Mouse (Mus musculus) forebrain, postnatal 0 days (tissue): ENCODE measurements at regions not wholly inside any gene's neighbourhood (a gene's known extent, or its start where the extent isn't known, plus 50 kb on each side); places are given as distances from the start of the nearest gene placed in this dataset.

Experiments used
- ATAC-seq: fragments of 200-750 bp; cut with Nextera tagmentation; 2 replicates; pipeline ENCODE4 v1.8.0; 2017; ENCODE audit warnings: mild to moderate bottlenecking, moderate library complexity
- DNase-seq: peaks from one replicate; pipeline ENCODE4 v3.0.0-alpha.2; 2015
- H3K27ac ChIP-seq: fragments of 300-500 bp; sonication (generic); 2 replicates; pipeline ENCODE4 v1.5.1; 2014; ENCODE audit warnings: low read depth, mild to moderate bottlenecking, antibody characterized with exemption, low read length, moderate library complexity, mixed read lengths
- H3K27me3 ChIP-seq: fragments of 300-500 bp; sonication (generic); 2 replicates; pipeline ENCODE4 v1.6.1; 2014; ENCODE audit warnings: mild to moderate bottlenecking, low read length, mixed read lengths; ENCODE audit not compliant: insufficient read depth
- H3K36me3 ChIP-seq: fragments of 300-500 bp; sonication (generic); 2 replicates; pipeline ENCODE4 v1.6.1; 2014; ENCODE audit warnings: mild to moderate bottlenecking, moderate library complexity; ENCODE audit not compliant: insufficient read depth
- H3K4me1 ChIP-seq: fragments of 300-500 bp; sonication (generic); 2 replicates; pipeline ENCODE4 v1.6.1; 2014; ENCODE audit warnings: antibody characterized with exemption; ENCODE audit not compliant: insufficient read depth
- H3K4me2 ChIP-seq: fragments of 300-500 bp; sonication (generic); 2 replicates; pipeline ENCODE4 v1.6.1; 2014; ENCODE audit warnings: low read depth, mild to moderate bottlenecking, moderate library complexity
- H3K4me3 ChIP-seq: fragments of 300-500 bp; sonication (generic); 2 replicates; pipeline ENCODE4 v1.5.1; 2014; ENCODE audit warnings: low read depth, low read length, mixed read lengths
- H3K9ac ChIP-seq: fragments of 300-500 bp; sonication (generic); 2 replicates; pipeline ENCODE4 v1.6.1; 2014; ENCODE audit warnings: mild to moderate bottlenecking
- H3K9me3 ChIP-seq: fragments of 300-500 bp; sonication (generic); 2 replicates; pipeline ENCODE4 v1.6.1; 2016; ENCODE audit warnings: low read length
- CTCF ChIP-seq: sonication (generic); IDR thresholded peaks from 2 replicates; pipeline ENCODE4 v1.5.1; 2016; ENCODE audit warnings: antibody characterized with exemption, control low read depth, low read depth
- WGBS: fragments of 180-500 bp; shearing (Covaris S2); extraction: QIAGEN DNeasy Blood & Tissue Kit; methylation state at CpG from one replicate; pipeline ENCODE4 v1.1.7; 2014; 5-methylcytosine and 5-hydroxymethylcytosine counted together

DNA sequence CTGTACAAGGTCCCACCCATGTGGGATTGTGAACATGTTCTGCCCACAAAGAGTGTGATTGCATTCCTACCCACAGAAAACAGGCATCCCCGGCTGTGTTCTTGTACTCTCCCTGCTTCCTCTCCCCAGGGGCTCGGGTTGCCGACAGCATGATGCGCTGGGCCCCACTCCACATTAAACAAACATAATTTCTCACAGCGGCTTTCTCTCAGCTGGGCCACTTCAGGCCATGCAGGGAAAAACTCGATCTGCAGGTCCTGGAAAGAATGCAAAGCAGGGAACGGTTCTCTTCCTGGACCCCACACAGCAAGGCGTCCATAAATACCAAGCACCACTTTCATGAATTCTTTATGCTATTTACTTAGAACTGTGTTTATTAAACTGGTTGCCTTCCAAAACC is 152.7 kb upstream of the Fam19a5 start:
- Histone ChIP-seq H3K9ac (no peak overlapping the region), H3K4me2 (no peak overlapping the region), H3K4me1 (no peaks in the 10 kb centered on the region), H3K36me3 (no peaks in the 10 kb centered on the region), H3K27ac (no peak overlapping the region), H3K9me3 (no peaks in the 10 kb centered on the region), H3K27me3 (no peaks in the 10 kb centered on the region), H3K4me3 (no peak overlapping the region)
- no peak for DNase-seq
- no peak for ATAC-seq
- WGBS, result 51% methylated on average over 8 of the region's 8 CpGs
- TF ChIP-seq CTCF, result no peak

DNA sequence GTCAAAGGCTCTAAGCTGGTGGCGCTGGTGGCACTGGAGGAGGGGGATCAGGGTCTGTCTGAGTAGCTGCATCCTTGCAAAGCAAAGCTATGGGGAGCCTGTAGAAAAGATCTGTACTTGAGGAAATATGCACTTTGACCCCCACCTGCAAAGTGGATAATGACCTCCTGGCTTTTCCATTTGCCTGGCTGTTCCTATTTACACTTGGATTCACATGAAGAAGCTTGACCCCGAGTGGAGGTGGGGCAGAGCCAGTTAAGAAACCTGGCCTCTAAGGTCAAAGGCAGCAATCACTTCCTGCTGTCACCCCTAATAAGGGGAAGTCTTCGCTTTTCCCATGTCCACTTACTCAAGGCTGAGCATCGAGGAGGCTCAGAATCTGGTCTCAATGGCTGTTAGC is 145.7 kb upstream of the Fam19a5 start:
- no peaks in the 10 kb centered on the region for H3K4me1 ChIP-seq
- TF ChIP-seq CTCF, result no peak
- no peak overlapping the region for H3K4me3 ChIP-seq
- no peak for DNase-seq
- no peak overlapping the region for H3K27ac ChIP-seq
- no peak for ATAC-seq
- no peaks in the 10 kb centered on the region for H3K36me3 ChIP-seq
- H3K27me3 ChIP-seq, result no peaks in the 10 kb centered on the region
- no peak overlapping the region for H3K9ac ChIP-seq
- H3K9me3 ChIP-seq, result no peaks in the 10 kb centered on the region
- no peak overlapping the region for H3K4me2 ChIP-seq
- WGBS, result 78% methylated on average over 4 of the region's 4 CpGs

DNA sequence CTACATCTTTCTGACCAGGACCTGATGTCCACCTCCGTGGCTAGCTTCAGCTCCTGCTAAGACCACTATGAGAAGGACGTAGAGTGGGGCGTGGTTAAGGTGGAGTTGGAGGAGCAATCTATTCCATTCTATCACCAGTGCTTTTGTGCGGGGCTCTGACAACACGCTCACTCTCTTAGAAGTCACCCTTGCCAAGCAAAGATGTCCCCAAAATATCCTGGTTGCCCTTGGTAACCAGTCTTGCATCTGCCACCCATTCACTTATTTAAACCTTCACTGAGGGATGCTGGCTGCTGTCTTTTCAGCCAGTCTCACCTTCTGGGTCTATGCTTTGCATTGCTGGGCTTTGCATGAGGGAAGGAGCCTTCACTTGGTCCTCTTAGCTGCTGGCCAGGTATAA is 138.4 kb upstream of the Fam19a5 start:
- ATAC-seq (peak; percentile 29), DNase-seq (peak; percentile 50)
- H3K4me3 ChIP-seq, result no peak overlapping the region
- no peak overlapping the region for H3K9ac ChIP-seq
- H3K9me3 ChIP-seq, result no peaks in the 10 kb centered on the region
- H3K27me3 ChIP-seq, result no peaks in the 10 kb centered on the region
- H3K36me3 ChIP-seq, result no peaks in the 10 kb centered on the region
- WGBS, result 73% methylated on average over 5 of the region's 5 CpGs
- TF ChIP-seq CTCF, result no peak
- H3K27ac ChIP-seq, result peak overlapping the region; percentile 54; the same call in 1 of the 2 replicates
- H3K4me2 ChIP-seq, result no peak overlapping the region
- H3K4me1 ChIP-seq, result no peaks in the 10 kb centered on the region

DNA sequence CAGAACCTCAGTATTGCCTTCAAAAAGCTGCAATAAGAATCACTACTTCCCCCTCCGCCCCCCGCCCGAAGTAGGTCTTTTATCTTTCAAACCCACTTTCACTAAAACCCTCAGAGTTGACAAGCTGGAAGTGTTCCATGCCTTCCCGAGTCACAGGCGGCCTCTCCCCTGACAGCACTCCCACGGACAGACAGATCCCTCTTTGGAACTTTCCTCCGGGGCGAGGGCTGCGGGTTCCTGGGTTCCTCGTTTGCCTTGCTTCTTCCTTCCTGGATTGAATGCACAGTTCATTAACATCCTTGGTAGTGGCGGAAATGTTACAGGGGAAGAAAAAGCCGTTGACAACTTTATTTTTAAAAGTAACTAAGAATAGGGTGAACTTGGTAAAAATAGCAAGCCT is 132.1 kb upstream of the Fam19a5 start:
- WGBS, result 32% methylated on average over 12 of the region's 12 CpGs
- H3K27ac ChIP-seq, result no peak overlapping the region
- DNase-seq, result no peak
- no peaks in the 10 kb centered on the region for H3K9me3 ChIP-seq
- no peak for ATAC-seq
- no peak for TF ChIP-seq CTCF
- no peaks in the 10 kb centered on the region for H3K36me3 ChIP-seq
- no peak overlapping the region for H3K4me3 ChIP-seq
- no peak overlapping the region for H3K4me2 ChIP-seq
- H3K4me1 ChIP-seq, result no peaks in the 10 kb centered on the region
- H3K9ac ChIP-seq, result no peak overlapping the region
- no peaks in the 10 kb centered on the region for H3K27me3 ChIP-seq

DNA sequence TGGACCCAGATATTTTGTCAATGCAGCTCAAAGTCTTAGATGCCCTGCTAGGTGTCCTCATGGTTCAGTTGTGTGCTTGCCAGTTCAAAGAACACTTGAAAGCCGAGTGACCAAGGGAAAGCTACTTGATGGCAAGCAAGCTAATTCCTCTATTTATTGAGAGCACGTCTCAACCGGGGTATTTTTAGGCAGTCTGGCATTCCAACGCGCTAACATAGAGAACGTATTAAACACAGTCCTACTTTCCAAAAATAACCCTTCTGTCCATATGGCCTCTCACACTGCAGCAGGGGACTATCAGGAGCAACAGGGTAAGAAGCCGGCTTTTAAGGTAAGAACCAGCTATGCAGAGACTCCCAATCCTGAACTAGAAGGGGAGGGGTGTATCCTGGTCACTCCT is 128.1 kb upstream of the Fam19a5 start:
- ATAC-seq (no peak), DNase-seq (no peak)
- no peaks in the 10 kb centered on the region for H3K36me3 ChIP-seq
- H3K9ac ChIP-seq, result no peak overlapping the region
- H3K4me2 ChIP-seq, result no peak overlapping the region
- no peak overlapping the region for H3K27ac ChIP-seq
- 56% methylated on average over 7 of the region's 7 CpGs for WGBS
- no peak for TF ChIP-seq CTCF
- no peak overlapping the region for H3K4me3 ChIP-seq
- H3K4me1 ChIP-seq, result no peaks in the 10 kb centered on the region
- no peaks in the 10 kb centered on the region for H3K27me3 ChIP-seq
- no peaks in the 10 kb centered on the region for H3K9me3 ChIP-seq

DNA sequence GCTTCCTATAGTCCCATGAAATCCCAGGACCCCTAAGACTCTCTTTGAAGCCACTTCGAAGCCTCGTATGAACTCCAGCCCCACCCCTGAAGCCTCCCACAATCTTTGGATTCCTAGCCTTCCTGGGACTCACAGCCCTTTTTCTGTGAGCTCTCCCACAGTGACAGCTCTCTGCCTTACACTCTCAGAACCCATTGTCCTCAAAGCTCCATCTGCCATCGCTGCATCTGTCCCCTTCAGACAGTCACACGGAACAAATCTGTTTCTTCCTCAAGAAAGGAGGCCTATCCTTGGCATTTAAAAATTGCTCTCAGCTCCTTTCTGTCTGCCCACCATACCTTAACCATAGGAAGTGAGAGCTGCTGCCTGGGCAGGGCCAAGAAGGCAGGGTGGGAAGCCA is 122.4 kb upstream of the Fam19a5 start:
- no peak overlapping the region for H3K4me2 ChIP-seq
- no peaks in the 10 kb centered on the region for H3K9me3 ChIP-seq
- no peak overlapping the region for H3K9ac ChIP-seq
- DNase-seq (no peak), ATAC-seq (no peak)
- H3K27ac ChIP-seq, result no peak overlapping the region
- H3K4me1 ChIP-seq, result no peaks in the 10 kb centered on the region
- H3K4me3 ChIP-seq, result no peak overlapping the region
- TF ChIP-seq CTCF, result no peak
- 78% methylated on average over 4 of the region's 4 CpGs for WGBS
- no peaks in the 10 kb centered on the region for H3K27me3 ChIP-seq
- no peaks in the 10 kb centered on the region for H3K36me3 ChIP-seq

DNA sequence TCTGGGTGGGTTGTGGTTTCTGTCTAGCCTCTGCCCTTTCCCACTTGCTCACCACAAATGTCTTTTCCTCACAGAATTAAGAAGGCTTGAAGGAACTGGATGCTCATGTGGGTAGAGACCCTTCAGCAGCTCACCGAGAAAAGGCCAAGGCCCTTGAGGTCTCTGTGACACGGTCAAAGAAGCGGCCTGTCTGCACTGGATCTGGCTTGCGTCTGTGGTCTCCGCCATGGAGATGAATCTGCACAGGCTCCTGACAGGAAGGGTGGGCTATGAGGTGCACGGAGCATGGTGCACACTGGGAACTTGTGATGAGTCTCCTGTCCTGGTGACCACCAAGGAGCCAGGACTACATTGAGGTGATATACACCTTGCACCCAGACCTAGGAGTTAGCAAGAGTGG is 110.8 kb upstream of the Fam19a5 start:
- no peak for ATAC-seq

DNA sequence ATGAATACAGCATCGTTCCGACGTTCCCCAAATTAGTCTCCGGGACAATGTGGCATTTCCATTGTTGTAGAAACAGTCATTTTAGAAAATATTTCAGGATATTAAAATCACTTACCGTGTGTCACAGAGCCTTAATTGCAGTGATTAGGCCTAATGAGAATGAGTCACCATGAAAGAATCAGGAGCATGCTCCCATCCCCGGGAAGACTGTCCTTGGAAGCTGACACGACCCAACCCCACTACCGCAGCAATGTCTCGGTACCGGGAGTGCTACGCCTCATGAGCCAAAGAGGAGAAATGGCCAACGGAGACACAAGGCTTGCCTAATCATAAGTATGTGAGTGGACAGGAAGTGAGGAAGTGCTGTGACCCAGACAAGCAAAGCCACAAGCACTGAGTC is 110.2 kb upstream of the Fam19a5 start:
- WGBS, result 72% methylated on average over 12 of the region's 12 CpGs
- Histone ChIP-seq H3K4me3 (no peak overlapping the region), H3K9ac (no peak overlapping the region), H3K9me3 (no peaks in the 10 kb centered on the region), H3K4me2 (no peak overlapping the region), H3K4me1 (no peaks in the 10 kb centered on the region), H3K27me3 (no peaks in the 10 kb centered on the region), H3K36me3 (no peaks in the 10 kb centered on the region), H3K27ac (no peak overlapping the region)
- ATAC-seq (no peak), DNase-seq (no peak)
- TF ChIP-seq CTCF, result no peak

More for the DNA sequence above, 110.8 kb upstream of the Fam19a5 start:
- no peak overlapping the region for H3K4me3 ChIP-seq
- H3K9me3 ChIP-seq, result no peaks in the 10 kb centered on the region
- no peak overlapping the region for H3K27ac ChIP-seq
- WGBS, result 96% methylated on average over 6 of the region's 6 CpGs
- no peaks in the 10 kb centered on the region for H3K27me3 ChIP-seq
- no peak overlapping the region for H3K9ac ChIP-seq
- H3K4me1 ChIP-seq, result no peaks in the 10 kb centered on the region
- TF ChIP-seq CTCF, result no peak
- H3K4me2 ChIP-seq, result no peak overlapping the region
- H3K36me3 ChIP-seq, result no peaks in the 10 kb centered on the region
- DNase-seq, result no peak
